Mouse (Mus musculus) embryonic facial prominence, embryonic 11.5 days (tissue): ENCODE results near the gene Dnah9. TPM values are rescaled to one million over a fixed set of nuclear protein-coding genes. Genes with fewer than 3 reads are reported as not detected.

Source experiments
- ATAC-seq: fragments of 200-750 bp; cut with Nextera tagmentation; replicated peaks from 2 replicates; pipeline ENCODE4 v1.8.0; 2017; ENCODE audit warnings: low read depth; ENCODE audit not compliant: insufficient number of reproducible peaks, low FRiP score, low TSS enrichment
- DNase-seq: peaks from one replicate; pipeline ENCODE4 v3.0.0-alpha.2; 2015; ENCODE audit warnings: low spot score
- H3K27ac ChIP-seq: fragments of 300-500 bp; sonication (generic); replicated peaks from 2 replicates; pipeline ENCODE4 v1.5.1; 2014; ENCODE audit warnings: mild to moderate bottlenecking, low read depth, low read length, control low read depth
- H3K27me3 ChIP-seq: fragments of 300-500 bp; sonication (generic); 2 replicates; pipeline ENCODE4 v1.6.1; 2014; ENCODE audit warnings: mild to moderate bottlenecking, low read length, moderate library complexity, mixed read lengths; ENCODE audit not compliant: control insufficient read depth, insufficient read depth
- H3K36me3 ChIP-seq: fragments of 300-500 bp; sonication (generic); replicated peaks from 2 replicates; pipeline ENCODE4 v1.6.1; 2014; ENCODE audit warnings: low read depth, mild to moderate bottlenecking, low read length, moderate library complexity, mixed read lengths; ENCODE audit not compliant: control insufficient read depth, insufficient read depth
- H3K4me1 ChIP-seq: fragments of 300-500 bp; sonication (generic); 2 replicates; pipeline ENCODE4 v1.6.1; 2014; ENCODE audit warnings: low read length, mixed read lengths; ENCODE audit not compliant: control insufficient read depth, insufficient read depth
- H3K4me2 ChIP-seq: fragments of 300-500 bp; sonication (generic); 2 replicates; pipeline ENCODE4 v1.6.1; 2014; ENCODE audit warnings: low read depth, mild to moderate bottlenecking, control low read depth, low read length, moderate library complexity
- H3K4me3 ChIP-seq: fragments of 300-500 bp; sonication (generic); 2 replicates; pipeline ENCODE4 v1.5.1; 2014; ENCODE audit warnings: low read depth, low read length, control low read depth
- H3K9ac ChIP-seq: fragments of 300-500 bp; sonication (generic); replicated peaks from 2 replicates; pipeline ENCODE4 v1.6.1; 2014; ENCODE audit warnings: mild to moderate bottlenecking, control low read depth, low read length
- H3K9me3 ChIP-seq: fragments of 300-500 bp; sonication (generic); replicated peaks from 2 replicates; pipeline ENCODE4 v1.6.1; 2016; ENCODE audit warnings: mild to moderate bottlenecking, low read length, inconsistent platforms, mixed read lengths; ENCODE audit not compliant: control insufficient read depth
- WGBS: fragments of 180-500 bp; shearing (Covaris S2); extraction: QIAGEN DNeasy Blood & Tissue Kit; methylation state at CpG from one replicate; pipeline ENCODE4 v1.1.7; 2014; 5-methylcytosine and 5-hydroxymethylcytosine counted together
- polyA plus RNA-seq: library from polyadenylated mRNA; unstranded; fragments of >200 nt; fragmentation: Nextera tagmentation; extraction: Ambion mirVana; gene quantifications from 2 replicates; pipeline ENCODE4 v1.2.1, GENCODE M21; 2014

The Dnah9 gene
- polyA plus RNA-seq, 1 experiment from 2014 or later: 0.11 TPM

GRCm38 (mm10) chr11:65838999-65839398 is 329.4 kb downstream of the Dnah9 start:
- no peak overlapping the region for H3K27ac ChIP-seq
- 83% methylated on average over 8 of the region's 8 CpGs for WGBS
- DNase-seq (no peak), ATAC-seq (no peak)
- no peak overlapping the region for H3K4me3 ChIP-seq
- no peaks in the 10 kb centered on the region for H3K36me3 ChIP-seq
- H3K9me3 ChIP-seq: no peaks in the 10 kb centered on the region
- no peak overlapping the region for H3K4me2 ChIP-seq
- no peaks in the 10 kb centered on the region for H3K4me1 ChIP-seq
- no peak overlapping the region for H3K9ac ChIP-seq
- no peaks in the 10 kb centered on the region for H3K27me3 ChIP-seq

GRCm38 (mm10) chr11:65824556-65824955 is 343.8 kb downstream of the Dnah9 start:
- H3K4me3 ChIP-seq: no peak overlapping the region

GRCm38 (mm10) chr11:65820877-65821276 is 347.5 kb downstream of the Dnah9 start:
- H3K4me1 ChIP-seq: no peaks in the 10 kb centered on the region; the same call in 1 of the 2 replicates
- no peaks in the 10 kb centered on the region for H3K9me3 ChIP-seq
- H3K27ac ChIP-seq: no peak overlapping the region
- no peaks in the 10 kb centered on the region for H3K27me3 ChIP-seq
- peak; percentile 56; the same call in 1 of the 2 replicates for ATAC-seq
- no peak overlapping the region for H3K9ac ChIP-seq
- DNase-seq: peak; percentile 88
- WGBS: 9% methylated on average over 7 of the region's 7 CpGs
- H3K36me3 ChIP-seq: no peaks in the 10 kb centered on the region
- no peak overlapping the region for H3K4me2 ChIP-seq
- no peak overlapping the region for H3K4me3 ChIP-seq

More at GRCm38 (mm10) chr11:65824556-65824955, 343.8 kb downstream of the Dnah9 start:
- Histone ChIP-seq H3K36me3 (no peaks in the 10 kb centered on the region), H3K4me1 (no peaks in the 10 kb centered on the region), H3K27me3 (no peaks in the 10 kb centered on the region), H3K9me3 (no peaks in the 10 kb centered on the region), H3K9ac (no peak overlapping the region), H3K27ac (no peak overlapping the region), H3K4me2 (no peak overlapping the region)
- no peak for ATAC-seq
- no peak for DNase-seq
- 91% methylated on average over 3 of the region's 3 CpGs for WGBS

GRCm38 (mm10) chr11:65820280-65820679 is 348.1 kb downstream of the Dnah9 start:
- H3K4me1 ChIP-seq: no peaks in the 10 kb centered on the region; the same call in 1 of the 2 replicates
- H3K27me3 ChIP-seq: no peaks in the 10 kb centered on the region
- H3K4me2 ChIP-seq: no peak overlapping the region
- H3K9ac ChIP-seq: no peak overlapping the region
- ATAC-seq (no peak), DNase-seq (peak; percentile 56)
- WGBS: 70% methylated on average over 5 of the region's 5 CpGs
- H3K36me3 ChIP-seq: no peaks in the 10 kb centered on the region
- no peak overlapping the region for H3K27ac ChIP-seq
- H3K9me3 ChIP-seq: no peaks in the 10 kb centered on the region
- no peak overlapping the region for H3K4me3 ChIP-seq

- ATAC-seq (no peak), DNase-seq (no peak)
- WGBS: 71% methylated on average over 1 of the region's 1 CpGs
- Histone ChIP-seq H3K27me3 (no peaks in the 10 kb centered on the region), H3K9ac (no peak overlapping the region), H3K4me1 (no peaks in the 10 kb centered on the region; the same call in 1 of the 2 replicates), H3K36me3 (no peaks in the 10 kb centered on the region; the same call in 1 of the 2 replicates), H3K4me3 (no peak overlapping the region), H3K4me2 (no peak overlapping the region), H3K27ac (no peak overlapping the region), H3K9me3 (no peaks in the 10 kb centered on the region)
These were observed 350.2 kb downstream of the Dnah9 start for GRCm38 (mm10) chr11:65818193-65818592.

- Histone ChIP-seq H3K36me3 (no peaks in the 10 kb centered on the region; the same call in 1 of the 2 replicates), H3K4me2 (no peak overlapping the region), H3K9ac (no peak overlapping the region), H3K4me3 (no peak overlapping the region), H3K27ac (no peak overlapping the region), H3K27me3 (no peaks in the 10 kb centered on the region), H3K4me1 (no peaks in the 10 kb centered on the region; the same call in 1 of the 2 replicates), H3K9me3 (no peaks in the 10 kb centered on the region)
- 35% methylated on average over 6 of the region's 6 CpGs for WGBS
- no peak for ATAC-seq
- peak; percentile 17 for DNase-seq
These were observed 352.1 kb downstream of the Dnah9 start for GRCm38 (mm10) chr11:65816237-65816636.

GRCm38 (mm10) chr11:65814381-65814780 is 354.0 kb downstream of the Dnah9 start:
- Histone ChIP-seq H3K4me1 (no peaks in the 10 kb centered on the region; the same call in 1 of the 2 replicates), H3K36me3 (no peaks in the 10 kb centered on the region; the same call in 1 of the 2 replicates), H3K4me3 (no peak overlapping the region), H3K27me3 (no peaks in the 10 kb centered on the region), H3K9ac (no peak overlapping the region), H3K9me3 (no peaks in the 10 kb centered on the region), H3K27ac (no peak overlapping the region), H3K4me2 (no peak overlapping the region)
- 87% methylated on average over 9 of the region's 9 CpGs for WGBS
- DNase-seq (no peak), ATAC-seq (no peak)

GRCm38 (mm10) chr11:65812088-65812487 is 356.3 kb downstream of the Dnah9 start:
- DNase-seq: no peak
- no peaks in the 10 kb centered on the region; the same call in 1 of the 2 replicates for H3K36me3 ChIP-seq
- H3K9me3 ChIP-seq: no peaks in the 10 kb centered on the region
- 18% methylated on average over 5 of the region's 5 CpGs for WGBS
- no peak overlapping the region for H3K9ac ChIP-seq
- H3K4me1 ChIP-seq: no peaks in the 10 kb centered on the region; the same call in 1 of the 2 replicates
- H3K27ac ChIP-seq: no peak overlapping the region
- no peak overlapping the region for H3K4me3 ChIP-seq
- H3K27me3 ChIP-seq: no peaks in the 10 kb centered on the region
- no peak overlapping the region for H3K4me2 ChIP-seq
- no peak for ATAC-seq
